Mouse (Mus musculus): ENCODE data around the gene Exosc10.
A peak's percentile ranks its signal among the peaks of the same experiment; 100 is the strongest.

The Exosc10 gene

DNA sequence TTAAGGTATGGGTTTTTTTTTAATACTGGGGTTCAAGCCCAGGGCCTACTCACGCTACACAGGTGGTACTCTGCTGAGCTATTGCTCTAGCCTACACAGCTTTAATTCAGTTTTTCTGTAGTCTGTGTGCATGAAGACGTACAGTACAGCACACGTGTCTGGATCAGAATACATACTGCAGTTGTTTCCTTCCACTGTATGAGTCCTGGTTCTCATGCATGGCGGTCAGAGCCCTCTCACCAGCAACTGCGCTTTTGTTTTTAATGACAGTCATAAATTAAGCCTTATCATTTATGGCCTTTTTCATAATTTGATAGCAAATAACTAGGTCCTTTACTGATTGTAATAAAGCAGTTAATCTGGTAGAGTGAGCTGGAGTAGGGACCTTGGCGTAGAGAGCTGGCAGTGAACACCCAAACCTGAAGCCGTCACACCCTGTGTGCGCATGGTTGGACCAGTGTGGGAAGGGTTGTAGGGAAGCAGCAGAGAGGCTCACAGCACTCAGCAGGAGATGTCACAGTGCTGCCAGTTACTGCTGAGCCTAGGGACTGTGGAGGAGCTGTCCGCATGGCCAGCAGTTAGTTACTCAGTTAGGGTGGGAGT lies 12.6 kb downstream of the Exosc10 start:
- no peak for DNase-seq (ENCODE audit: inconsistent ontology term)

DNA sequence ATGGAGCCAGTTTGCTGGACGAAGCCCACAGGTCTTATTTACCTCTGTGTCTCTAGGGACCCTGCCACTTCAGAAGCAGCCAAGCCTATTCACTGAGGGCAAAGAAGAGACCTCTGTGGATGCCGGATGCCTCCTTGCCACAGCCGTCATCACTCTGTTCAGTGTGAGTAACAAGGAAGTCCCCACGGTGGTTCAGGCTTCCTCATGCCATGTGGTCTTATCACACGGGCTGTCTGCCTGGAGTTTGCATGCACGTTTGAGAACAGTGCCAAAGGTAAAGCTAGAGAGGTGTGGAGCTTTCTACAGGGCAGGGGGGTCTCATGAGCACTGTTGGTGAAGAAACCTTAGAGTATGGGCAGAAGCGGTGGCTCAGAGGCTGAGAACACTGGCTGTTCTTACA lies 15.0 kb downstream of the Exosc10 start:
- no peak for DNase-seq (ENCODE audit: inconsistent ontology term)

DNA sequence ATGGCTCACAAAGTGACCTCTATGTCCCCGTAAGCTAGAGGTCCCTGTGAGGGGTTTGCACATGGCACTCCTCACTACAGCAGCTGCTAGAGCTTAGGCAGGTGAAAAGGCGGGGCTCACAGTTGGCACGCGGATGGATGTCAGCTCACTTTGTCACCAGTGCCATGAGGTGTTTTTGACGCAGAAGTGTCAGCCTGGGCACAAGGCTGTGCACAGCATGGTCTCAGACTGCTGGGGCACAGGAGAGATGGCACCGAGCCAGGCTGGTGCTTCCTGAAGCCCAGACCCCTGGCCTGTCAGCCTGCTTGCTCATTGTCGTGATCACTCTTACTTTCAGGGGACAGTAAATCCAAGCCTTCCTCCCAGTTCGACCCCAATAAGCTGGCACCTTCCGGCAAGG lies 22.5 kb downstream of the Exosc10 start:
- DNase-seq (ENCODE audit: inconsistent ontology term) = no peak

DNA sequence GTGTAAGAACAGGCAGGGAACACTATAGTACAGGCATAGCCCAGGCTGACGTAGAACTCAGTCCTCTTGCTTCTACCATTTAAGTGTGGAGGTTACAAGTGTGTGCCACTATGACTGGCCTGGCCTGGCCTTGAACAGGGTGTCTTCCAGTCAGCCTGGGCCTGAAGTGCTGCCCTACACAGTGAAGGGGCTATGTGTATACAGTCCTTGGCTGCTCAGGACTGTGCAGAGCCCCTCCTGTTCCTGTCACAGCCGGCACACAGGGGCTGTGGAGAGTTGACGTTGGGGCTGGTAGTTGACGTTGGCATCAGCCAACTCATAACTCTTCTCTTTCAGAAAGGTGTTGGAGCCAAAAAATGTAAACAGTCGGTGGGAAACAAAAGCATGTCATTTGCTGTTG lies 23.2 kb downstream of the Exosc10 start:
- no peak for DNase-seq (ENCODE audit: inconsistent ontology term)

DNA sequence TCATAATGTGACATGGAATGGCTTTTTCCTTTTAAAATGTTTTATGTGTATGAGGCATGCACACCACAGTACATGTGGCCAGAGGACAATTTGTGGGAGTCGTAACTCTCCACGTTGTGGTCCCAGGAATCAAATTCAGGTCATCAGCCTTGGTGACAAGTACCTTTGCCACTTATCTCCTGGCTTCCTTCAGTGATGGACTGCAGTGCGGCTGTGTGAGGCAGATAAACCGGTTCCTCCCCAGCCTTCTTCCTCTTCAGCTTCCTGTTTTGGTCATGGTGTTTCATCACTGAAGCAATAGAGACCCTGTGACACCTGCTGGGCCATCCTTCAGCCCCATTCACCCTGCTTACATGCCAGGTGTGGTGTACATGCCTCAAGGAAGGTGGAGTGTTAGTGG lies 25.0 kb downstream of the Exosc10 start:
- no peak for DNase-seq (ENCODE audit: inconsistent ontology term)

DNA sequence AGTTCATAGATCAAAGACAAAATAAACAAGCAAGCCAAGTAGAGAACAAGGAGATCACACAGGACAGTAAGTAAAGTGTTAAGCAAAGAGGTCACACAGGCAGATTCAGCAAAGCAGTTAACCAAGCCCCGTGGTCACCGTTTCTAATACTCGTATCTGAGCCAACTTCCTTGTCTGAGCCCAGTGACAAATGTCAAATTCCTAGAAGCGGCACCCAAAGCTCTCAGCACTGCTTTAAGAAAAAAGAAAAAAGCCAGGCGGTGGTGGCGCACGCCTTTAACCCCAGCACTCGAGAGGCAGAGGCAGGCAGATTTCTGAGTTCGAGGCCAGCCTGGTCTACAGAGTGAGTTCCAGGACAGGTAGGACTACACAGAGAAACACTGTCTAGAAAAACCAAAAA lies 28.4 kb downstream of the Exosc10 start:
- no peak for DNase-seq (ENCODE audit: inconsistent ontology term)

DNA sequence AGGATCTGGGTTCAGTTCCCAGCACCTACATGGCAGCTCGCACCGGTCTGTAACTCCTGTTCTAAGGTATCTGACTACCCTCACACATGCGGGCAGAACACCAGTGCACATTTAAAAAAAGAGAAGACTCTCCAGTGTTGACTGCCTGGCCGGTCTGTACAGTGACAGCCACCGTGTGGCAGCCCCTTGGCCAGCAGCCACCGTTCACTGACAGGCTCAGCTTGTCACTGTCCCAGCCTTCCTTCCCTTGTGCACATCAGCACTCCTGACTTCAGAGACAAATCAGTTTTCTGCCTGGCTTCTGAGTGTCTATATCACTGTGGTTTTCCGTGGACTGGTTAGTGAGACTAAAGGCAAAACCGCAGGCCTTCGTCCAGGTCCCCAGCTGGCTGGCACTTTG lies 30.6 kb downstream of the Exosc10 start:
- no peak for DNase-seq (ENCODE audit: inconsistent ontology term)

DNA sequence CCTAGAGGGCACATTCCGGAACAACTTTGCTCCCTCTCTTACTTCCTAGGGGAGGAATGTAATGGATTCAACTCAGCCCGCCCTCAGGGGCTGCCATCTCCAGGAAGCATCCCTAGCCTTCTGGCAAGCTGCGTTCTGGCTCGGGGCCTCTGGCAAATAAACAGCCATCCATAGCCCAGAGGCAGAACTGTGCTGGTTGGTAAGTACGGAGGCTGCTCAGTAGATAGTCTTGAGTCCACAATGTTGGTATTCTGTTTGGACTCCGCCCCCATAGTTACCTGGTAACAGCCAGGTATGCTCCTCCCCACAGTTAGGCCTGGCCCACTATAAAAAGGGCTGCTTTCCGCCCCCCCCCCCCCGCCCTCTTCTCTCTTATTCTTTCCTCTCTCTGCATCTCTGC lies 31.3 kb downstream of the Exosc10 start:
- peak; percentile 27 for DNase-seq (ENCODE audit: inconsistent ontology term)

DNA sequence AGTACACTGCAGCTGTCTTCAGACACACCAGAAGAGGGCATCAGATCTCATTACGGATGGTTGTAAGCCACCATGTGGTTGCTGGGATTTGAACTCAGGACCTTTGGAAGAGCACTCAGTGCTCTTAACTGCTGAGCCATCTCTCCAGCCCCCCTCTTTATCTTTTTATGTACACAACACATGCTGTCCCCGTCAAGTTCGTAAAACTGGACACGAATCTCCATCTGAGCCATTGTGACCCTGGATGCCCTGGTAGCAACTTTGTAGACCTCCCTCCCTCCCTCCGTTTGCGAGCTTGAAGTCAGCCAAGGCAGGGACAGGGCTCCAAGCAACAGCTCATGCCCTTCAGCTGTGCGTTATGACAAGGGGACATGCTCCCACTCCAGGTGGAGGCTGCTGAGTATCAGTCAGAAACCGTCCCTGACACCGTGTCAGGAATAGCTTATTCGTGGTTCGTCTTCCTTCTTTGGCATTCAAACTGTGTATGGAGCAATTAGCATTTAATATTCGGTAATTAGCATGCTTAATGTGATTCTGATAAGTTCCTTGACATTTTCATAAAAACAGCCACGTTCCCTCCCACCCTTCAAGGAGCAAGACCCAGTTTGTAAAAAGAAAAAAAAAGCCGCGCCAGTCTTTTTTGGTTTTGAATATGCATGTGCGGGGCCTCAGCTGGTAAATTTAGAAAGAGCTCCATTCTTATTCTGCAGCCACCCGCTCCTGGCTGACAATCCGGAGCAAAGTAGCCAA lies 32.4 kb downstream of the Exosc10 start:
- DNase-seq (ENCODE audit: inconsistent ontology term) = no peak

DNA sequence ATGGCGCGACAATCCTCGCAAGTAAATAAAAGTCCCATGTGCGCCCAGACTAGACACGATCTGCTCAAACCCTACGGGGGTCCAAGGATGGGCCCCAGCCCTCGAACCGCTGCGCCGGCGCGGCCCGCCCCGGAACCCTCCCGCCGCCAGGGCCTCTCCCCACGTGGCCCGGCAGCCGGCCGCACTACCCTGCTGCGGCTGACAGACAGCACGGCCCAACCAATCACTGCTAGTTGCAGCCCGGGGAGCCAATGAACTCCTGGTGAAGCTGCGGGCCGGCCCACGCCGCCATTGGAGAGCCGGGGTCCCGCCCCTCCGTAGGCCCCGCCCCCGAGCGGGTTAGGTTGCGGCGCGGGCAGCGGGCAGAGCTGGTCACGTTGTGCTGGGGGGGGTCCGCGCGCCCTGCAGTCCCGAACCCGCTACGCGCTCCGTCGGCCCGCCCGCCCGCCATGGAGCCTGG lies 33.0 kb downstream of the Exosc10 start, which contains the start of gene Srm:
Gene Srm (plus strand): TSS at position 333 of the 460 bp plus-strand sequence.
- peak; percentile 98 for DNase-seq (ENCODE audit: inconsistent ontology term)

DNA sequence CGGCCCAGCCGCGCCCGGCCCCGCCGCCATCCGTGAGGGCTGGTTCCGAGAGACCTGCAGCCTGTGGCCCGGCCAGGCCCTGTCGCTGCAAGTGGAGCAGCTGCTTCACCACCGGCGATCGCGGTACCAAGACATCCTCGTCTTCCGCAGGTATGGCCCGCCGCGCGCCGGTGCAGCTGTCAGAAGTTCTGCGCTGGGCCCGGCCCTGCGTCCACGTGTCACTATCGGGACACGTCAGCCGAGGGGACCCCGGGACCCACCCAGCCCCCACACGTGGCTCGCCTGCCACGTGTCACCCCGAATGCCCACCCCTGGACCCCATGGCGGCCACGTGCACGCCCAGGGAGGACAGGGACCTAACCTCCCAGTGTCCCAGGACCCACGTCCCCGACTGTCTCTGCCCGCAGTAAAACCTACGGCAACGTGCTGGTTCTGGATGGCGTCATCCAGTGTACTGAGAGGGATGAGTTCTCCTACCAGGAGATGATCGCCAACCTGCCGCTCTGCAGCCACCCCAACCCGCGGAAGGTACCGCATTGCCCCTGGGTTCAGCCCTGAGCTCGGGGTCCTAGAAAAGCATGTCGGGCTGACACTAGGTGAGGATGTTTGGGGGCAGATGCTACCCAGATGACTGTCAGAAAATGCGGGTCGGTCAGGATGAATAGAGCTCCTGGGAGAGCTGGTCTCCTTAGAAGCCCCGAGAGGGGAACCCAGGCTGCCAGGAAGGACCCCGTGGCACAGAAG lies 33.6 kb downstream of the Exosc10 start:
- peak; percentile 60 for DNase-seq (ENCODE audit: inconsistent ontology term)

DNA sequence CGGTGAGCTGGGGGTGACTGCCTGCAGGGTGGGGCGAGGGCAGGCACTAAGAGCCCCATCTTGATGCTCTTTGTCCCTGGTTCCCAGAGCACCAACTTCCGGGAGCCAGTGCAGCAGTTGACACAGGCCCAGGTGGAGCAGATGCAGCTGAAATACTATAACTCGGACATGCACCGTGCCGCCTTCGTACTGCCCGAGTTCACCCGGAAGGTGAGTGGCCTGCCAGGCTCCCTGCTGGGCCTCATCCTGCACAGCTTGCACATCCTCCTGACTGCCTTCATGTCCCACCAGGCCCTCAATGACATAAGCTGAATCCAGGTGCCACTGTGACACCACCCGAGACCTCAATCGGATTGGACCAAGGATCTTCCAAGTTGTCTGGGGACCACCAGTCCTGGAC lies 35.8 kb downstream of the Exosc10 start:
- no peak for DNase-seq (ENCODE audit: inconsistent ontology term)

DNA sequence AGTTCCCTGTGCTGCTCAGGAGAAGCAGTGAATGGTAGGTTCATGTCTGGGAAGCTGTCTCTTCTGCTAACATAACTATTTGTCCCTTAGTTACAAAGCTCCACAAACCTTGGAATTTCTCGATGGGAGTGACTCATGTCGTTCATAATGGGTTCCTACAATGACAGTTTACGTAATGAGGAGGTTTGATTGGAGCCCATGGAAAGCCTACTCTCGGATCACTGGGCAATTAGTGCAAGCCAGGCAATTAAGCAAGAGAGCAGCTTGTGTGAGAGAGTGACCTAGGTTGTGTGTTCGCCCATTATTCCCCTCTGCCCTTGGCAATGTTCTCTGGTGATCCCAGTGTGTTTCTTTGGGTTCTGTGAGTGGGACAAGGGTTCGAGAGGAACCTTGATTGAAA lies 37.7 kb downstream of the Exosc10 start:
- peak; percentile 95 for DNase-seq (ENCODE audit: inconsistent ontology term)

DNA sequence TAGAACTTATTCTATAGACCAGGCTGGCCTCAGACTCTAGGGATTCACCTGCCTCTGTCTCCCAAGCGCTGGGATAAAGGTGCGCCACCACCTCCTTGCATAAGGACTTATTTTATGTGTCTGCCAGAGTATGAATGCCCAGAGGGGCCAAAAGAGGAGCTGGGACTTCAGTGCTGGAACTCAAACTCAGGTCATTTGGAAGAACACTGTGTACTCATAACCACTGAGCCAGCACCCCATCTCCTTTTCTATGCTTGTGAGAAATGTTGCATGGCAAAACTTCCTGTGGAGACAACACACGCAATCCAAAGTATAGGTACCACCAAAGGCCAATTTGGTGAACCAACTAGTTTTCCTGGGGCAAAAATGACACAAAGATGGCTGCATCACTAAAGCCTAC lies 38.5 kb downstream of the Exosc10 start:
- no peak for DNase-seq (ENCODE audit: inconsistent ontology term)

DNA sequence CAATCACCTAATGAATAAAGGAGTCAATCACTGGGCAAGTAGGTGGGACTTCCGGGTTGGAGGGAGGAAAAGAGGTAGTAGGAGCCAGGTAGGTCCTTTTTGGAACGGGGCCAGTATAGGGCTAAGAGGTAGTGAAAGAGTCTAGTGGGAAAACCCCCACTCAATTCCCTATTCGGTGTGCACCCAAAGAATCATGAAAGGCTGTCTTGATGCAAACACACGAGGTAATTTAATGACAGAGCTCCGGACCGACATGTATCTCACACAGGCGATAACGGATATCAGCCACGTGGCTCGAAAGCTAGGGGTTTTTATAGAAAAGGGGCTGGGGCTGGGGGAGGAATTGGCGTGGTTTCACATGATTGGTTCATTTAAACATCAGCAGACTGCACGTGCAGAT lies 40.6 kb downstream of the Exosc10 start:
- no peak for DNase-seq (ENCODE audit: inconsistent ontology term)

DNA sequence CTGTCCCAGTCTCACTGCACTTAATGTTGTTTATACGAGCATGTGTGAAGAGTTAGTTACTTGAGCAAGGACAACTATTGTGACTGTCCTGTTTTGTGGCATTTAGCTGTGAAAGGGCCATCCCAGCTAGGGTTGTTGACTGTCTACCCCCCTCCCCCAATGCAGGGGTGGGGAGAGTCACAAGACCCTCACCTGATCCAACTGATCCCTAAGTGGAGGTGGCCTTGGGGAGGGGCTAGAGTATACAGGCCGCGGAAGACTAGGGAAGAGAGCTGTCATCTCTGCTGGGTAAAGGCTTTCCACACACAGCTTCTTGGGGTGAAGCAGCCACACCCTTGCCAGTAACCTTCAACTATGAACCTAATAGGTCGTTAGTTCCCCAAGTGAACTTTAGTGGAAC lies 42.1 kb downstream of the Exosc10 start:
- no peak for DNase-seq (ENCODE audit: inconsistent ontology term)

DNA sequence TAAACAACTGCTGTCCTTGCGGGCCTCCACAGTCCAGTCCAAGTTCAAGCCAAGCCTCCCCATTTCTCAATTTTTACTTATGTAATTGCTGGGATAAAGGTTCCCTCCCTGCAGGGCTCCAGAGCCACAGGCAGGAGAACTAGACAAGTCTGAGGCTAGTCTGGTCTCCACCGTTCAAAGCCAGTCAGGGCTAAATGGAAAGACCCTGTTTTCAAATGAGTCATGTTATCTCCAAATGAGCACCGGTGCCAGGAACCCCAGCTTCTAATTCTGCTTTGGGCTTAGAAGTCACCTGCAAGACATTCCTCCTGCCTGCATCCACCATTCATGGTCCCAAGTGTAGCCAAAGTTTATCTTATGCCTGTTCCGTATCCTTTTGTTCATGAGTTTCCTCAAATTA lies 43.6 kb downstream of the Exosc10 start:
- DNase-seq (ENCODE audit: inconsistent ontology term) = no peak

DNA sequence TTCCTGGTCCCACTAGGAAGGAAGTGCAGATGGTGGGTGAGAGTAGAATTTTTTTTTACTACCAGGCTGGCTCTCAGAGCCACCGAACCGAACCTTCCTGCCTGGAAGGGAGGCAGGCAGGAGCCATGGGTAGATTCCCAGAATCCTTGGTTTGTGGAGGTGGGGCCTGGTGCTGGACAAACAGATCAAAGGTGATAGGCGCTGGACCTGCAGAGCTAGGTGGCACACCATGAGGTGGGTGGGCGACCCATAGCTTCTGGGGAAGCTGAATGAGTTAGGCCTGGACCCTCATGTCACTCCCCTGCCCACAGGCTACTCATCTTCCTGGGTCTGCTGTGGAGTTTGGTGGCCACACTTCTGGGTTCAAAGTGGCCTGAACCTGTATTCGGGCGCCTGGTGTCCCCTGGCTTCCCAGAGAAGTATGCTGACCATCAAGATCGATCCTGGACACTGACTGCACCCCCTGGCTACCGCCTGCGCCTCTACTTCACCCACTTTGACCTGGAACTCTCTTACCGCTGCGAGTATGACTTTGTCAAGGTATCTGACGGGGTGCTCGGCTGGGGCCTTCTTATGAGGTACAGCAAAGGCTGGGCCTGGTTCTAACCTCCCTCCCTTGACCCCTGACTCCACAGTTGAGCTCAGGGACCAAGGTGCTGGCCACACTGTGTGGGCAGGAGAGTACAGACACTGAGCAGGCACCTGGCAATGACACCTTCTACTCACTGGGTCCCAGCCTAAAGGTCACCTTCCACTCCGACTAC lies 44.3 kb downstream of the Exosc10 start, which contains the start of gene Masp2:
Gene Masp2 (plus strand): TSS at position 198 of the 764 bp plus-strand sequence.
- no peak for DNase-seq (ENCODE audit: inconsistent ontology term)

DNA sequence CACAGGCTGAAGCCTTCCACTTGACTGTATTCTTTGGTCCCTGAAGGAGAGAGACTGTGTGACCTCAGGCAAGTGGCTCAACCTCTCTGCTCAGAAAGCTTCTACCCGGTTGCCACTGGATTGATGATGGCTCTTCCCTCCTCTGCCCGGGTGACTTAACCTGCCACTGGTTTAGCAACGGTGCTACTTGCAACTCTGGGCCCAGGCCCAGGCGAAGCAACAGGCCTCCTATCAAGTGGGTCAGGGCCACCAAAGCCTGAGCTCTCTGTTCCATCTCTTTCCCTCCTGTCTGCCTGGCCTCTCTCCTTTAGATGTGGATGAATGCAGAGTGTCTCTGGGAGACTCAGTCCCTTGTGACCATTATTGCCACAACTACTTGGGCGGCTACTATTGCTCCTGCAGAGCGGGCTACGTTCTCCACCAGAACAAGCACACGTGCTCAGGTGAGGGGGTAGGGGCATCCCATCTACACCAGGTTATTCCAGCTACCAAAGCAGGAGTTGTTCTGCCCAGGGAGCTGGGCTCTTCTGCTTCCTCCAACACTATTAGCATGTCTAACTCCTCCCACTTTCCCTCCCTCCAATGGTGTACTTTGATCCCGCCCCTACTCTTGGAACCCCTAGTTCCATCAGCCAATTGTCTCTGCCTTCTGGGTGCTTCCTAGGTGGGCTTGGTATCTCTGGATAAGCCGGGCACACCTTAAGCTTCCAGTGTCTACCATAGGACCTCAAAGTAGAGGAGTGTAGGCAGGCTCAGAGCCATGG lies 45.3 kb downstream of the Exosc10 start:
- DNase-seq (ENCODE audit: inconsistent ontology term) = no peak

DNA sequence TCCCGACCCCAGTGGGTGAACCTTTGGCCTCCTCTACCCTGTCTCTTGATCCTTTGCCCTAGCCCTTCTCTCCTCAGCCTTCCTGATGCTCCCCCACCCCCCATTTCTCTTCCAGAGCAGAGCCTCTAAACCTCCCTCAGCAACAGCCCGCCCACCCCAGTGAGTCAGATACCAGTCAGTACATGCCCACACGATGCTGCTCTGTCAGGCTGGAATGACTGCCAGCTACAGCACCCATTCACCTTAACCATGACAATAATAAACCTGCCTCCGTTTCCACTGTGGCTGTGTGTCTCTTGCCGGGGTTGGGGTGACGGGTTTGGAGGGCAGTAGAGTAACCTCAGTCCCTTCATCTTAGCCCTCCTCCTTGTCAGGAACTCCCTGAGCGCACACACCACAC lies 45.9 kb downstream of the Exosc10 start:
- DNase-seq (ENCODE audit: inconsistent ontology term) = peak; percentile 66

DNA sequence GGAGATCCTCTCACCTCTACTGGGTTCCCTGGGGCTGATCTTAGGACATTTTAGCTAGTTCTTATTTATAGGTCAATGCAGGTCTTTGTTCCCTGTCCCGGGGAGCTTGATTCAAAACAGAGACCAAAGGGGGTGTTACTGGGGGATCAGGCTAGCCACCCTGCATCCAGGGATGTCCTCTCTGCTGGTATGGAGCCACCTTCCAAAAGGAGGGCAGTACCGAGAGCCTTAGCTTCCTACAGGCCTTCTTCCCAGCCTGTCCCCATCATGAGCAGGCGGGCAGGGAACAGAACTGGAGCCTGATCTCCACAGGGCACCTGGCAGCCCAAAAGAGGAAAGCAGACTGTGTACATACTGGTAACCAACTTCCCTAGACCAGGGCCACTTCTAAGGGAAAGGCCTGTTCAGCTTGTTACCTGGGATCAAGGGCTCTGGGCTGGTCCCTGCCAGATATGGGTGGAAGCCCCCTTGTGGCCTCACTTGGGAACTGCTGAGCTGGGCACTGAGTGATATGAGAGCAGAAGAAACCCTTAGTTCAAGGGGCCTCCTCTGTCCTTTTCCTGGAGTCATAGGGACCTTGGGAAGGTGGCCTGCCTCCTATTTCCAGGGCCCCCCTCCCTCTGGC lies 46.4 kb downstream of the Exosc10 start:
- peak; percentile 52 for DNase-seq (ENCODE audit: inconsistent ontology term)
